Mouse (Mus musculus) right cerebral cortex, adult 2 months (tissue): ENCODE data around the gene Pcx.

ENCODE experiments used
- DNase-seq, 2 experiments: peaks; one replicate each; pipeline ENCODE4 v3.0.0; 2021 to 2022; ENCODE audit warnings: low spot score in 2 of 2

Pcx gene

GRCm38 (mm10) chr19:4548305-4548883, 38.1 kb downstream of the Pcx start:
- no peak for DNase-seq

GRCm38 (mm10) chr19:4554248-4554647, 44.0 kb downstream of the Pcx start:
- no peak for DNase-seq

GRCm38 (mm10) chr19:4555086-4555485, 44.8 kb downstream of the Pcx start:
- no peak for DNase-seq

- DNase-seq: no peak
These were observed 46.5 kb downstream of the Pcx start for GRCm38 (mm10) chr19:4556787-4557186.

- DNase-seq: peak in 1 of 2 experiments; percentile 32
These were observed 47.7 kb downstream of the Pcx start for GRCm38 (mm10) chr19:4557796-4558569.

- DNase-seq: no peak
These were observed 48.3 kb downstream of the Pcx start for GRCm38 (mm10) chr19:4558570-4558955.

GRCm38 (mm10) chr19:4559011-4559410, 48.7 kb downstream of the Pcx start:
- DNase-seq: no peak

GRCm38 (mm10) chr19:4559588-4559987, 49.3 kb downstream of the Pcx start:
- DNase-seq: no peak

- no peak for DNase-seq
These were observed 49.9 kb downstream of the Pcx start for GRCm38 (mm10) chr19:4560205-4560604.

- no peak for DNase-seq
These were observed 55.4 kb downstream of the Pcx start for GRCm38 (mm10) chr19:4565678-4566077.

GRCm38 (mm10) chr19:4566880-4567279, 56.6 kb downstream of the Pcx start:
- DNase-seq: no peak

- no peak for DNase-seq
These were observed 57.4 kb downstream of the Pcx start for GRCm38 (mm10) chr19:4567665-4568064.

- DNase-seq: no peak
These were observed 58.6 kb downstream of the Pcx start for GRCm38 (mm10) chr19:4568832-4569231.

GRCm38 (mm10) chr19:4569356-4570236, 59.3 kb downstream of the Pcx start:
- no peak for DNase-seq

- DNase-seq: no peak
These were observed 60.0 kb downstream of the Pcx start for GRCm38 (mm10) chr19:4570237-4570613.

- DNase-seq: no peak
These were observed 60.5 kb downstream of the Pcx start for GRCm38 (mm10) chr19:4570815-4571214.

GRCm38 (mm10) chr19:4571658-4572057, 61.4 kb downstream of the Pcx start:
- no peak for DNase-seq

- no peak for DNase-seq
These were observed 61.8 kb downstream of the Pcx start for GRCm38 (mm10) chr19:4572061-4572460.

- no peak for DNase-seq
These were observed 62.2 kb downstream of the Pcx start for GRCm38 (mm10) chr19:4572467-4572866.

GRCm38 (mm10) chr19:4573241-4573640, 63.0 kb downstream of the Pcx start:
- no peak for DNase-seq

- DNase-seq: no peak
These were observed 68.5 kb downstream of the Pcx start for GRCm38 (mm10) chr19:4578799-4579198.

- DNase-seq: no peak
These were observed 69.0 kb downstream of the Pcx start for GRCm38 (mm10) chr19:4579296-4579695.

- DNase-seq: peak; percentile 20 to 26
These were observed 73.6 kb downstream of the Pcx start for GRCm38 (mm10) chr19:4583856-4584255.
